Mouse (Mus musculus) kidney, embryonic 15.5 days (tissue): ENCODE results near the gene Parp9. TPM values are rescaled to one million over a fixed set of nuclear protein-coding genes. Genes with fewer than 3 reads are reported as not detected.
A peak's percentile ranks its signal among the peaks of the same experiment; 100 is the strongest.
"Not testable (repeated sequence)": the region's sequence is repeated elsewhere in the genome, so short reads cannot be mapped to it uniquely, and the experiment has no call there.

Source experiments
- ATAC-seq: fragments of 200-750 bp; cut with Nextera tagmentation; replicated peaks from 2 replicates; pipeline ENCODE4 v1.8.0; 2017; ENCODE audit warnings: moderate TSS enrichment; ENCODE audit not compliant: low FRiP score
- H3K27ac ChIP-seq: fragments of 300-500 bp; sonication (generic); 2 replicates; pipeline ENCODE4 v1.5.1; 2015; ENCODE audit warnings: mild to moderate bottlenecking, inconsistent platforms
- H3K27me3 ChIP-seq: fragments of 300-500 bp; sonication (generic); 2 replicates; pipeline ENCODE4 v1.6.1; 2015; ENCODE audit warnings: inconsistent platforms
- H3K36me3 ChIP-seq: fragments of 300-500 bp; sonication (generic); 2 replicates; pipeline ENCODE4 v1.6.1; 2015; ENCODE audit warnings: inconsistent platforms
- H3K4me1 ChIP-seq: fragments of 300-500 bp; sonication (generic); 2 replicates; pipeline ENCODE4 v1.6.1; 2015; ENCODE audit warnings: inconsistent platforms
- H3K4me2 ChIP-seq: fragments of 300-500 bp; sonication (generic); 2 replicates; pipeline ENCODE4 v1.6.1; 2015; ENCODE audit warnings: moderate library complexity, mild to moderate bottlenecking, inconsistent platforms
- H3K4me3 ChIP-seq: fragments of 300-500 bp; sonication (generic); replicated peaks from 2 replicates; pipeline ENCODE4 v1.5.1; 2015; ENCODE audit warnings: mild to moderate bottlenecking, inconsistent platforms
- H3K9ac ChIP-seq: fragments of 300-500 bp; sonication (generic); 2 replicates; pipeline ENCODE4 v1.6.1; 2015; ENCODE audit warnings: mild to moderate bottlenecking, inconsistent platforms
- H3K9me3 ChIP-seq: fragments of 300-500 bp; sonication (generic); replicated peaks from 2 replicates; pipeline ENCODE4 v1.6.1; 2016; ENCODE audit warnings: inconsistent platforms
- WGBS: fragments of 180-500 bp; shearing (Covaris S2); methylation state at CpG from one replicate; pipeline ENCODE4 v1.1.7; 2015; ENCODE audit warnings: mixed read lengths; 5-methylcytosine and 5-hydroxymethylcytosine counted together
- polyA plus RNA-seq: library from polyadenylated mRNA; unstranded; fragments of >200 nt; fragmentation: Nextera tagmentation; extraction: Ambion mirVana; gene quantifications from 2 replicates; pipeline ENCODE4 v1.2.1, GENCODE M21; 2015

The Parp9 gene
- polyA plus RNA-seq, 1 experiment from 2014 or later, result 4.5 TPM

GRCm38 (mm10) chr16:35939261-35939660, 991 bp downstream of the Parp9 start:
- Histone ChIP-seq H3K9ac (peak overlapping the region; percentile 59), H3K27me3 (peaks cover 7% of the 10 kb centered on the region; the same call in 1 of the 2 replicates), H3K4me2 (peak overlapping the region; percentile 92), H3K27ac (0 out of 2 replicates have a peak overlapping the region, but pooled peaks have one; percentile 60), H3K4me1 (peaks cover 10% of the 10 kb centered on the region), H3K9me3 (no peaks in the 10 kb centered on the region), H3K36me3 (no peaks in the 10 kb centered on the region), H3K4me3 (peak overlapping the region; percentile 71)
- peak; percentile 10; the same call in 1 of the 2 replicates for ATAC-seq
- 7% methylated on average over 6 of the region's 6 CpGs for WGBS

- Histone ChIP-seq H3K36me3 (no peaks in the 10 kb centered on the region), H3K27ac (no peak overlapping the region), H3K9ac (peak overlapping the region; percentile 59), H3K4me1 (peaks cover 10% of the 10 kb centered on the region), H3K4me2 (peak overlapping the region; percentile 92), H3K9me3 (no peaks in the 10 kb centered on the region), H3K27me3 (peaks cover 7% of the 10 kb centered on the region; the same call in 1 of the 2 replicates), H3K4me3 (peak overlapping the region; percentile 71)
- WGBS, result 15% methylated on average over 9 of the region's 9 CpGs
- ATAC-seq, result peak; percentile 30
Observed at GRCm38 (mm10) chr16:35939690-35940089, 1.4 kb downstream of the Parp9 start.

- no peak overlapping the region for H3K4me2 ChIP-seq
- no peak overlapping the region for H3K9ac ChIP-seq
- H3K4me3 ChIP-seq, result no peak overlapping the region
- H3K36me3 ChIP-seq, result no peaks in the 10 kb centered on the region
- no peak overlapping the region for H3K27ac ChIP-seq
- H3K4me1 ChIP-seq, result peaks cover 10% of the 10 kb centered on the region
- no peak for ATAC-seq
- peaks cover 2% of the 10 kb centered on the region; the same call in 1 of the 2 replicates for H3K27me3 ChIP-seq
- WGBS, result 90% methylated on average over 7 of the region's 7 CpGs
- no peaks in the 10 kb centered on the region for H3K9me3 ChIP-seq
Observed at GRCm38 (mm10) chr16:35941382-35941781, 3.1 kb downstream of the Parp9 start.

GRCm38 (mm10) chr16:35949264-35949663, 11.0 kb downstream of the Parp9 start:
- Histone ChIP-seq H3K4me3 (no peak overlapping the region), H3K9me3 (no peaks in the 10 kb centered on the region), H3K27ac (no peak overlapping the region), H3K9ac (no peak overlapping the region), H3K36me3 (no peaks in the 10 kb centered on the region), H3K4me2 (no peak overlapping the region), H3K27me3 (no peaks in the 10 kb centered on the region), H3K4me1 (no peaks in the 10 kb centered on the region)
- WGBS, result 75% methylated on average over 5 of the region's 5 CpGs
- no peak for ATAC-seq

- Histone ChIP-seq H3K27me3 (no peaks in the 10 kb centered on the region), H3K4me3 (no peak overlapping the region), H3K9ac (no peak overlapping the region), H3K9me3 (no peaks in the 10 kb centered on the region), H3K36me3 (no peaks in the 10 kb centered on the region), H3K4me1 (no peaks in the 10 kb centered on the region), H3K27ac (no peak overlapping the region), H3K4me2 (no peak overlapping the region)
- ATAC-seq, result no peak
- WGBS, result 92% methylated on average over 3 of the region's 3 CpGs
Observed at GRCm38 (mm10) chr16:35951216-35951615, 12.9 kb downstream of the Parp9 start.

GRCm38 (mm10) chr16:35952628-35953130, 14.4 kb downstream of the Parp9 start:
- no peak overlapping the region for H3K4me2 ChIP-seq
- no peaks in the 10 kb centered on the region for H3K36me3 ChIP-seq
- H3K9me3 ChIP-seq, result no peaks in the 10 kb centered on the region
- no peak for ATAC-seq
- no peaks in the 10 kb centered on the region for H3K27me3 ChIP-seq
- WGBS, result 86% methylated on average over 5 of the region's 5 CpGs
- no peak overlapping the region for H3K4me3 ChIP-seq
- H3K4me1 ChIP-seq, result no peaks in the 10 kb centered on the region
- no peak overlapping the region for H3K9ac ChIP-seq
- H3K27ac ChIP-seq, result no peak overlapping the region

- not testable (repeated sequence) for H3K4me3 ChIP-seq, H3K9me3 ChIP-seq, H3K4me2 ChIP-seq, H3K27ac ChIP-seq, H3K36me3 ChIP-seq, H3K9ac ChIP-seq, H3K4me1 ChIP-seq, H3K27me3 ChIP-seq, ATAC-seq
- WGBS, result 41% methylated on average over 4 of the region's 4 CpGs
Observed at GRCm38 (mm10) chr16:35965991-35966390, 27.7 kb downstream of the Parp9 start.

GRCm38 (mm10) chr16:35966411-35967115, 28.3 kb downstream of the Parp9 start:
- Histone ChIP-seq H3K27me3 (no peaks in the 10 kb centered on the region), H3K9me3 (no peaks in the 10 kb centered on the region), H3K4me1 (0 out of 2 replicates have a peak, but pooled peaks cover 3% of the 10 kb centered on the region), H3K27ac (no peak overlapping the region), H3K36me3 (no peaks in the 10 kb centered on the region), H3K4me3 (no peak overlapping the region), H3K4me2 (no peak overlapping the region), H3K9ac (no peak overlapping the region)
- WGBS, result 46% methylated on average over 5 of the region's 5 CpGs
- no peak for ATAC-seq

GRCm38 (mm10) chr16:35967319-35967718, 29.0 kb downstream of the Parp9 start:
- H3K27ac ChIP-seq, result no peak overlapping the region
- 82% methylated on average over 4 of the region's 4 CpGs for WGBS
- H3K27me3 ChIP-seq, result no peaks in the 10 kb centered on the region
- H3K4me1 ChIP-seq, result 0 out of 2 replicates have a peak, but pooled peaks cover 3% of the 10 kb centered on the region
- H3K4me2 ChIP-seq, result no peak overlapping the region
- H3K9ac ChIP-seq, result no peak overlapping the region
- H3K9me3 ChIP-seq, result no peaks in the 10 kb centered on the region
- no peak for ATAC-seq
- no peaks in the 10 kb centered on the region for H3K36me3 ChIP-seq
- no peak overlapping the region for H3K4me3 ChIP-seq

- Histone ChIP-seq H3K9ac (no peak overlapping the region), H3K4me1 (0 out of 2 replicates have a peak, but pooled peaks cover 3% of the 10 kb centered on the region), H3K9me3 (no peaks in the 10 kb centered on the region), H3K4me2 (no peak overlapping the region), H3K27me3 (no peaks in the 10 kb centered on the region), H3K27ac (no peak overlapping the region), H3K4me3 (no peak overlapping the region), H3K36me3 (no peaks in the 10 kb centered on the region)
- 16% methylated on average over 2 of the region's 2 CpGs for WGBS
- no peak for ATAC-seq
Observed at GRCm38 (mm10) chr16:35968149-35968548, 29.9 kb downstream of the Parp9 start.

- 38% methylated on average over 1 of the region's 1 CpGs for WGBS
- ATAC-seq, result no peak
- H3K27ac ChIP-seq, result no peak overlapping the region
- no peaks in the 10 kb centered on the region for H3K4me1 ChIP-seq
- H3K9ac ChIP-seq, result no peak overlapping the region
- H3K9me3 ChIP-seq, result no peaks in the 10 kb centered on the region
- no peak overlapping the region for H3K4me3 ChIP-seq
- H3K27me3 ChIP-seq, result no peaks in the 10 kb centered on the region
- no peaks in the 10 kb centered on the region for H3K36me3 ChIP-seq
- H3K4me2 ChIP-seq, result no peak overlapping the region
Observed at GRCm38 (mm10) chr16:35974021-35974420, 35.8 kb downstream of the Parp9 start.

- 96% methylated on average over 1 of the region's 1 CpGs for WGBS
- H3K9me3 ChIP-seq, H3K9ac ChIP-seq, ATAC-seq, H3K27ac ChIP-seq, H3K4me2 ChIP-seq, H3K4me3 ChIP-seq, H3K4me1 ChIP-seq, H3K27me3 ChIP-seq, H3K36me3 ChIP-seq: not testable (repeated sequence)
Observed at GRCm38 (mm10) chr16:35978450-35978849, 40.2 kb downstream of the Parp9 start, which contains the start of gene Kpna1. Gene Kpna1 (plus strand): TSS chr16:35978750.
